Mouse (Mus musculus) kidney, adult 9 months (tissue): ENCODE measurements at regions not wholly inside any gene's neighbourhood (a gene's known extent, or its start where the extent isn't known, plus 50 kb on each side); places are given as distances from the start of the nearest gene placed in this dataset.

Experiments used
- DNase-seq: peaks from one replicate; pipeline ENCODE4 v3.0.0; 2022

DNA sequence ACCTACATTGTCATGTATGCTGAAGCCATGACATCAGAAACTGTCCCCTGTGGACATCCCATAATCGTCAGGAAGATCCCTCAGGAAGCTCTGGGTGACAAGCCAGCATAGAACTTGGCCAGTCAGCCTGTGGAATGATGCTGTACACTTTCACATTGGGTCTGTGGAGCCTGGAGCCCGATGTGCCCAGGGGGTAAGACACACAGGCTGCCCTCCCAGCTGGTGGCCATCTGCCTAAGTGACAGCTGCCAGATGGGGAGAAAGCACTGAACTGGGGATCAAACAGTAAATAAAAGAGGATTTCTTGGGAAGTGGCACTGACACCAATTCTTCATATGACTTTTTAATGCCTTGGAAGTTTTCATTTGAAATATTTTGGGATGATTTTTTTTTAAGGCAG, 486.8 kb downstream of the Efnb2 start:
- no peak for DNase-seq

DNA sequence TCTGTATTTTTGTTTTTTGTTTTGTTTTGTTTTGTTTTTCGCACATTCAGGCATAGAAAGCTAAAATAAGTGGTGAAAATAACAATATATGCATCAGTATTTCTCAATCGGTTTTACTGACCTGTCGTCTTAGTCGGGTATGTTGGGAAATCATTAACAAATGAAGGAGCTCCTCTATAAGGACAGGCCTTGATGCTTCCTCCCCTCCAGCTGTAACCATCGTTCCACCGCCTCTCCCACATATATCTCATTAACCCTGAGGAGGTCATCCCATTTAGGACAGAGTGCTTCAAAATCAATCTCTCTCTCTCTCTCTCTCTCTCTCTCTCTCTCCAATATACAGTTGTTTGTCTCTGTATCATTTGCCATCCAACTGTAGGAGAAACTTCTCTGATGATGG, 492.4 kb downstream of the Efnb2 start:
- no peak for DNase-seq

DNA sequence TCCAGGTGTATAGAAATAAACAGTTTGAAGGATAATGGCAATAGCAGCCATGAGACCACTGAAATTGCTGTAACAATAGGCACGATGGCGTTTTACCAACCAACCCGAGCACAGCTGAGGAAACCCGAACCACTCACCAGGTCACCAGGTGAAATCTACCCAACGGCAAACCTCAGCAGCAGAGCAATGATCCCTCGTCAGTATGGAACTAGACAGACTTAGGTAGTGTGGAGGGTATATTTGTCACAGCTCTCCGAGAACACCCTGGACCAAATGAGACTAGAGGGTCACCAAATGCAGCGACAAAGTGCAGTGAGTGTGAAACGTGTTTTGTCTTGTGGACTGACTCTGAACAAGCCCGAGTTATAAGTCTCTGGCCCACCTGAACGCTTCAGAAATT, 492.8 kb downstream of the Efnb2 start:
- DNase-seq: no peak

DNA sequence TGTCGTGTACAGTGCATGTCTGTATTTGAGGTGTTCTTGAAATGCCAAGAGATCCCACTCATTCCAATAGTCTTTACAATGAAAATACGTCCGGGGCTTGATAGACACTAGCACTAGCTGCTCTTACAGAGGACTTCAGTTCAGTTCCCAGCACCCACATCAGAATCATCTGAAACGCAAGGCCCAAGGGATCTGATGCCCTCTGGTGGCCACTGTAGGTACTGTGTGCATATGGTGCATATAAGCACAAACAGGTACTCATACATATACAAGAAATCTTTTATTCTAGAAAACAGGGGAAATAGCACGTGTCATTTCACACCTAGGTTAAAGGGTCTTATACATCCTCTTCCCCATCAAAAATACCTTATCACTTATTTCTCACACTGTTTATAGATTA, 513.5 kb downstream of the Efnb2 start:
- DNase-seq: no peak

DNA sequence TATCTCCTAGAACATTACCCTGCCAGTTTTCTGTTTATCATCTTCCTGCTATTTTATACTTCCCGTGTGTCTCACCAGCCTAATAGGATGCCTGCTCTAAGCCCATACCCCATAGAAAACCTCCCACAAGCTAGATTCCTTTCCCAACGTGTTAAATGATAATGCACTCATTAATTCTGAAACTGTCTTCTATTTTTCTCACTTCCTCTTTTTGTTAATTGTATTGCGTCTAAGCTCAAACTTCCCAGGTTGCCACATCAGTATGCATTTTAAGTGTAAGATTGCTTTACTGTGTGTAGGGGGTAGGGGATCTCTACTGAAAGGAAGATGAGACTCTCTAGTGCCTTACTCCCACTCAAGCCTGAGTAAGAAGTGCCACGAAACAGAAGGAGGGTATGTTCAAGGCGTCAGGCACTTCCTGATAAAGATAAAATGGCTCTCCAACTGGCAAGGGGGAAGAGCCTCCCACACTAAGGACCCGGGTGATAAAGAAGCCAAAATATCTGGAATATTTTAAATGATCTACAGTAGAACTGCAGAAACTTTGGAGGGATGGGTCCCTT, 518.0 kb downstream of the Efnb2 start:
- DNase-seq: no peak

DNA sequence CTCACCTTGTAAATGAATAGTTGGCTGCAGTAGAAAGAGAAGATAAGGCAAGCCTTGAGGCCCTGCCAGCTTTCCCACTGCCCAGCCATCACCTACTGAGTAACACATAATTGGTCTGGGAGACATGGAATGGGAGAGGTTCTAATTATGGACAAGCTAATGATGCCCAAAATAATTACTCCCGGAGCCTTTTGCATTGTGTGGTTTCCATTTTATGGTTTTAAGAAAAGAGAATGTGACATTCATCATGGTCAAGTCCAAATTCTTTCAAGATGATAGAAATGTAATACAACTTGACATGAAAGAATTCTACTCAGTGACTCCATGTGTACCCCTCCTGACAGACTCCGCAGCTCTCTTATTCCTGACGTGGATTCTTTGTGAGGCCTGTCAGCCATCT, 518.6 kb downstream of the Efnb2 start:
- DNase-seq: no peak

DNA sequence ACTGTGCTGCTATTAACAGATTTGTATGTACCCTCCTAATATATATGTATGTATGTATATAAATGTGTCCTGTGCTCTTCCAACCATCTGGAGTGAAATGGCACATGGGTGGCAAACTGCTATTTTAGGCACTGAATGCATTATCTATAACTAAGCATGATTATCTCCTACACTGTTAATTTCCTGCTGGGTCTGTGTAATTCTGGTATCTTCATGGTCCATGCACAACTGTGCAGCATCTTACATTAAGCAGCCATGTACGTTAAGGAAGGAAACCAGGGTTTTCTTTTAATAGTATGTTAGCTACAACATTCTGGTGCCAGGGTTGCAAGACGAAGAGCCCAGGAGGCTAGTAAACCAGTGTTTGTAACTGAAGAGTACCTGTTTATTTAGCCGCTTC, 521.3 kb downstream of the Efnb2 start:
- no peak for DNase-seq

DNA sequence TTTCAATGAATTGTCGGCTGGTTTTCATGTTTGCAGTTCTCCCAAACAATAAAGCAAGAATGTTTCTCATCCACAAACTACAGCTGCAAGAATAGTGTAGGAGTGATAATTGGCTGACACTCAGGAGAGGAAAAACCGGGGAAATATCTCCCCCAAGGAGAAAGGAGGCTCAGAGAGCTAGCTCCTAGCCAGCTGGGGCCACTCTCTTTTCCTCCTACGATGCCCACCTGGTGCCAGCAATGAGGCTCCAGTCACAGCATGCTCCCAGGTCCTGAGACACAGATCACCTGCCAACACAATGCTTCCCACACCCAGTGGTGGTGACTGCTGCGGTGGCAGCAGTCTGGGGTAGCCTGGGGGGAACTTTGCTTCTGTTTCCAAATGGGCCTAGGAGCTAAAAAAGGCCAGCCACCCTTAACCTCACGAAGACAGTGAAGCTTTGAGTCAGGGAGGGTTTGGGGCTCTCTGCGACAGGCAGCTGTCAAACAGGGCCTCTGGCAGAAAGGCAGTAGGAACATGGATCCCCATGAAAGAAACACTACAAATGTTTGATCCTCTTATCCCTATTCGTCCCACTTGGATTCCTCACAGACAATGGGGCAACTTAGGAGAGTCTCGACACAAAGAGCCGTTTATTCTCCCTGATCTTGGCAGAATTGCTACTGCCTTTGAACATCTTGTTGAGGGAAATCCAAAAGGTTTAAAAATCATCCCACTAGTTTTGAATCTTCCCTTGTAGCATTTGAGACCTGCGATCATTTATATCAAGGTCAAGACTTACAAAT, 527.8 kb downstream of the Efnb2 start:
- no peak for DNase-seq

DNA sequence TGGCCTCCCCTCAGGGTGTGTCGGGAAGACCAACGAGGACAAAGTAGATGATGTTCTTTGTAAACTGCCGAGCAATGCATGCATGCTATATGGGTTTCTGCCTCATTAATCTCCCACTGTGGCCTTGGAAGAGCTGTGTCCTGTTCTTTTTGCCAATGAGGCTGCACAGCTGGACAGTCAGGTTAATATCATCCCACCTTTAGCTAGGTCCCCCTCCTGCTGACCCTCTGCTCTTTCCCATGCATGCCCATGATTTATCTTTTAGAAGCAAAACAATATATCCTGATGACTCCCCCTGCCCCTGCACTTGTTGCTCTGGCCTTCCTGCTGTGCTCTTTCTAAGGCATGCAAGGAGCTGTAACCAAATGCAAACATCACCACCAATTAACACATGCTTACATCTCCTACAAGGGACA, 529.1 kb downstream of the Efnb2 start:
- no peak for DNase-seq

DNA sequence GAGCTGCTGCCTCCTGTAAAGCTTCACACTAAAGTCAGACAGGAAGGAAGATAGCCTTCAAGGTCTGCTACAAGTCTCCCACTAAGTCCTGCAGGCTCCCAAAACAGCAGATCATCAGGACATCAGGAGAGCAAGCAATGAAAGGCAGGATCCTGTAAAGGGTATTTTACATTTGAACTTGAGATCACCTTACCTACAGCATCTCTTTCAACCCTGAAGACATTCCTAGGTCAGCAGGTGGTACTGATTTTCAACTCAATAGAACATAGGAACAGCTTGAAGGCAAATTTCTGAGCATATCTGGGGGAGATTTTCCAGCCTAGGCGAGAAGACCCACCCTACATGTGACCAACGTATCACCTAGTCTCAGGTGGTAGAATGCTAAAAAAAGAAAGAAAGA, 530.2 kb downstream of the Efnb2 start:
- no peak for DNase-seq

DNA sequence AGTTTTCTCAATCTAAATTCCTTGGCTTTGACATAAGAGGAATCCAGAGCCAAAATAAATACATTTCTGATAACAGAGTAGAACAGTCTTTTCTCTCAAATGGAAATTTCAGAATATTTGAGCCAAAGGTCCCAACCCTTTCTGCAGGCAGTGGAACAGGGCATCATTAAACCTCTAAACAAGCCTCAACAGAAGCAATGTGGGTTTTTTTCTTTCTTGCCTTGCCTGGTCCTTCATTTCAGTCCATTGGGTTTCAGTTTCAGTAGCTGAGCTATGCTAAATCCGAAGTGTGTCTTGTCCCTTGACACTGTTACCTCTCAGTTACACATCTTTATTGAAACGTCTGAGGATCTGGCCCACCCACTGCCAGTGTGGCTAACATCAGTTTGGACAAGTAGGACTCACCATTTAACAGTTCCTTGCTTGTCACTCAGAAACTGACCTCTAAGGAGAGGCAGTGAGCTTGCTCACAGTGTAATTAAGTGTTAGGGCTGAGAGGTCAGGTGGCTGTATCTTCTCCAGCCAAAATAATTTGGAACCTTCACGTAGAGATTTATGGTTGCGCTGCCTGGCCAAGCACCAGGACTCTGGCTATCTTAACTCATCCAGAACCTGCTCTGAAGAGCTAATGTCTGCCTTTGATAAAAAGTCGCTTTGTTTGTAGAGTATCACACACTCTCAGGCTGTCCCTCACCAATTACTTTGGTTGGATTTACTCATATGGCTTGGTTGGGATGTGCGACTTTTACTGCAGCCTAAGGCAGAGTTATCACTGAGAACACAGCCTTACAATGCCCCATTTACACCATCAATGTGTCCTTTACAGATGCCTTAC, 545.2 kb downstream of the Efnb2 start:
- DNase-seq: peak; percentile 5

DNA sequence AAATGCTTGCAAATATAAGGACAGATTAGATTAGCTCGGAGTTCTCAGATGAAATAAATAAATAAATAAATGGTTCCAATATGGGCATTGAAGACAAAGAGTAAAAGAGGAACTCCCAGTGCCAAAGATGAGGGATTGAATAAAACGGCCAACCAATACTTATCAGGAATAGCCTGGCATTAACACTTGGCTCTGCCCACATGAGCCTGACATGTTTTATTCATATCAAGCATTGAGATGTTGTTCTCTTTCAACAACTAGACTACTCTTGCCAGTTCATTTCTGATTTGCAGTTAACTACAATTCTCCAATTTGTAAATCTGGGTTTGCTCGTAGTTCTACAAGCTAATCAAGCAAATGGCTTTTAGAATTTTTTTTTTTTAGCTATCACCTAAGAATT, 546.4 kb downstream of the Efnb2 start:
- no peak for DNase-seq

DNA sequence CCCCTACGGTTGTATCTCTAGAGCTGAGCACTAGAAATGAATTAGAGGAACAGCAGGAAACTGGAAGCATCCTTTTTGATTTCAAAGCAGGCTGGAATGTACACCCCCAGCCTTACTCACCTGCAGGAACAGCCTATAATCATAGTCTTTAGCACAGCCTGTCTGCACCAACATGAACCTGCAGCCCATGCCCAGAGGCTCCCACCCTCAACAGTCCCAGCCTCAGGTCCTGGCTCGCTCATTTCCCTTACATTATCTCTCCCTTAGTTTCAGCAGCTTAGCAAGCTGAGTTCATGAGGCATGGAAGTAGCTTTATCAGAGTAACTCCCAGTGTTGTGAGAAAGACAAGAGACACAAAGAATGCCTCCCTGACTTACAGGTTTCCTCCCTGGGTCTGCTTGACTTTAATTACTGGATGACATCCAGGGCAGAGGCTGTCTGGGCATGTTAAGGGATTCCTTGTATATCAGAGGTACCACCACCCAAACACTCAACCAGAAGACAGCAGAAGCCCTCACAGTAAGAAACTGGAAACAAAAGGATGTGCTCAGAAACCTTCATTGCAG, 551.2 kb downstream of the Efnb2 start:
- no peak for DNase-seq

DNA sequence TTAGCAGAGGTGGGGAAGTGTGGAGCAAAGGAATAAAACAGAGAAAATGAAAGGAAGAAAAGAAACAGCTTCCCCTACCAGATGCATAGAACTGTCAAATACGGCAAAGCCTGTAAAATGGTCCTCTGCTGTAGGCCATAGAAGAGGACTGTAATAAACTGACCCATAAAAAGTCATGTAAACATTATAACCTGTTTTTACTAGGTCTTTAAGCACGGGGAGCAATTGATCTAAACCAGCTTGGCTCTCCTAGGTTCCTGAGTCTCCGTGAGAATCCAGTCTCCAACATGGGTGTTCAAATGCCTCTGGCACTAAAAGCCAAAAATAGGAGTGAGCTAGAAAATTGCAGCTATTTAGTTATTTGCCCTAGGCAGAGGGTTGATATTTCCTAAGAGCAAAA, 557.5 kb downstream of the Efnb2 start:
- no peak for DNase-seq

DNA sequence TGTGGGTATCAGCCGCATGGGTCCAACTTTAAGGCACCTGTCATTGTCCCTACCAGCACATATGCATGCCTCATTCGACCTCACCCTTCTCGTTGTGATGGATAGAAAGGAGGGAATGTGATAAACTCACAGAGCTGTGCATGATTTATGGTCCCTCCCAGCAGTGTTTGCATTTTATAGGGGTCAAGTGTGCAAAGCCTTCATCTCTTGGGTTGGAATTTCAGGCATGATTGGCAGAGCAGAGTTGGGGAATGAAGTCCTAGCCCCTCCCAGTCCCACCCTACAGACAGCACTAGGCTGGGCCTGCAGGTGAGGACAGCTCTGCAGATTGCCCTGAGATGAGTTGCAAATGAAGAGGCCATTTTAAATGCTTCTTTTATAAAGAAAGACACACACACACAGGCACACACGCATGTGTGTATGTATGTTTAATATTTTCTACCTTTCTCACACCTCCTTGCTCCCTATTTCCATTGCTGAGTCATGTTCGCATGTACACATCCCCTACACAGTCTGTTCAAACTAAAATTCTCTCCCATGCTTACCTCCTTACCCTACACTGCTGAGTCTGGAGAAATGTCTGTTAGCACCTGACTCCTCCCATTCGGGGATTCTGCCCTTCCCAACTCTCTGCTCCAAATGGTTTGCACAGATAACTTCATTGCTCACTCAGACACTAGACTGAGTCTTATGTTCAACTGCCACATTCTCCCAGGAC, 558.9 kb downstream of the Efnb2 start:
- no peak for DNase-seq

DNA sequence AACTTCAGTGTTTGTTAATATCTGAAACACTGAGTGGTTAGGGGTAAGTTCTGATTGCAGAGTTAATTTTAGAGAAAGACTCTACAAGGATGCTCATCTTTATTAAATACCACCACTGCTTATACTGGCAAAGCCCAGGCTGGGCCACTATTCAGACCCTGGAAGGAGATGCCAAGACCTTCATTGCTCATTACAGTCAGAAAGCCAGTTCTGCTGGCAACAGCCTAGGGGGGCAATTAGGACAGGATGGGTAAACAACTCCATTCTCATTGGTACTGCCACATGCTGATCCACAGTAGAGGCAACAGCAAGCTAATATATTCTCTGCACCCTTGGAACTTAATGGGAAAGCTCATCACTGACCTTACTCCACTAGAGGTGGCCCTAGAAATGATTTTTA, 568.5 kb downstream of the Efnb2 start:
- no peak for DNase-seq

DNA sequence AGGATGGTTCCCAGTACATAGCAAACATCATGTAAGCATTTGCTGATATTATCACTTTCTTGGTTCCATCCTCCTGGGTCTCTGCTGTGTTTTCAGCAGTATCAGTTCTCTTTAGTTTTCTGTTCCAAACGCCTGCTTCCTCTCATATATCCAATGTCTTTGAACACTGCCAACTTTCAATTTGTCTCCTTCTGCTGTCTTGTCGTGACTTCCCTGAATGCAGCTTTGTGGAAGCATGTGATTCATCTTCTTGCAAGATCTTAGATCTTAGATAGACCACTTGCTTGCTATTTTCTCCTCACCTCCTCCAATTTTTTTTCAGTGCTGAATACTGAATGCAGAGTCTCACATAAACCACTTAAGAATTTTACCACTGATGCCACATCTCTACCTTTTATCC, 576.4 kb downstream of the Efnb2 start:
- no peak for DNase-seq

DNA sequence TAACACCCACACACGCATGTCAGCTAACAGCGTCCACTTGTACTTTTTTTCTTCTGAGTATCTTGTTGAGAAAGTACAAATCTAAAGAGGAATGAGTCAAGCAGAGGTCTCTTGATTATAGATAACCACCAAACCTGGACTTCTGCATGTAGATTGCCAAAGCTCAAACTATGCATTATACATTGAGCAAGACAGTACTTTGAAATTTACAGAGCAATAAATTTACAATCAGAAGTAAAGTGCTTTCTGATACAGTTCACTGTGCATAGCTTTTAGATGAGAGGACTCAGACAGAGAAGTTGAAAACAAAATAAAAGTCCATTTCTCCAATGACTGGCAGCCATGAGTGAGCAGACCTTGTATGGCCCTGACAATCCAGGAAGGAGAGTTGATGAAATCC, 597.0 kb downstream of the Efnb2 start:
- no peak for DNase-seq

DNA sequence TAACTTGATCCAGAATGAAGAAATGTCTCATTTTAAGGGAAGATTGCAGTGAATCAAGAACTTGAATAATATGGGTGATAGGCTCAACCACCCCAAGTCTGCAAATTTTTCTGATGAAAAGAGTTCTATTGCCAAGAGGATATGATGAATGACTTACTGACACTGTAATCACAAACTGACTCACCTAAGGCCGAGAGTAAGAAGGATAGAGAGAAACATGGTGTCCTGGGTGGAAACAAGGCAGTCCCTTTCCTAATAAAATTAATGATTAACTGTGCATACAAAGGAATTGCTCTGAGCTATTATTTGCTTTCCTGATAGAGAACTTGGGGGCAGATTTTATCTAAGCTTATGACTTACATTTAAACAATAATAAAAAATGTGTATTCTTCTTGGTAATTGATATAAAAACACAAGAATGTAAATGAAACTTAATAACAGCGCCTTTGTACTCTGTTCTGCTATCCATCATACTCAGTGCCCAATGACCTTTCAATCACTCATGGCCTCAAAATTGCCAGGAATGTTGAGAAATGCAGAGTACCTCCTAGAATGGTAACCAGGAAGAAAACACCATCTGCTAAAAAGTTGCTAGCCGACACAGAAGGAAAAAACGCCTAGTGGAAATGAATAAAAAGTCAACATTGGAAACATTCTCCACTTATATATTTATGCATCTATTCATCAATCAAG, 606.7 kb downstream of the Efnb2 start:
- no peak for DNase-seq

DNA sequence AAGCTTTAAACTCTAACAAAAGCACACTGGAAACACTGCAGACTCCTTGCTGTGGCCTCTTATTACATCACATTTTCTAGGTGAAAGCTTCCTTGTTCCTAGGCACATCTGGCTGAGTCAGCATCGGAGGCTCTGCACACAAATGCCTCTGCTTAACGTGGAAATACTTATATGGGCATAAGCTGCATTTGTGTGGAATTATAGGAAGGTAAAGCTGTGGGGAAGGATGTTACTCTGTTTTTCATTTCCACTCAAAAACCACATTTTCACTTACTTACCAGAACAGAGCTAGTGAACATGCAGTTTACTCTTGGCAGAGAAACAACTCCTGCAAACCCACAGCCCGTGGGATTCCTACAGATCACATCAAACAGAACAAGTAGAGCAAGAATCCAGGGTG, 609.9 kb downstream of the Efnb2 start:
- DNase-seq: no peak

DNA sequence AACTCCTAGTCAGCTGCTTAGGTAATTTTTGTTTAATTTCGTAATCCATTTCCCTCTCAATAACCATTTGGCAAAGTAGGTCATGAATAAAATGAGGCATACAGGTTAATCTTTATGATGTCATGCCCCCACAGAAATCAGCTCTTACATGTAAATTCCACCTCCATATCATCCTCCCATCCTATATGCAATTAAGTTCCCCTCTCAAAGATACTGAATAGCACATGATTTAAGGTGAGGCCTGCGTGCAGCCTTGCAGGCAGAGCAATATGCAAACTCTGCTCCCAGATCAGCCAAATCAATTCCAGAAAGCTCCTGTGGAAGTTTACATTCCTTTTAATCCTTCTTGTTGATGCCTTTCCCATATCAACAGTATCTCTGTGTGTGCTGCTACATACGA, 610.3 kb downstream of the Efnb2 start:
- no peak for DNase-seq

DNA sequence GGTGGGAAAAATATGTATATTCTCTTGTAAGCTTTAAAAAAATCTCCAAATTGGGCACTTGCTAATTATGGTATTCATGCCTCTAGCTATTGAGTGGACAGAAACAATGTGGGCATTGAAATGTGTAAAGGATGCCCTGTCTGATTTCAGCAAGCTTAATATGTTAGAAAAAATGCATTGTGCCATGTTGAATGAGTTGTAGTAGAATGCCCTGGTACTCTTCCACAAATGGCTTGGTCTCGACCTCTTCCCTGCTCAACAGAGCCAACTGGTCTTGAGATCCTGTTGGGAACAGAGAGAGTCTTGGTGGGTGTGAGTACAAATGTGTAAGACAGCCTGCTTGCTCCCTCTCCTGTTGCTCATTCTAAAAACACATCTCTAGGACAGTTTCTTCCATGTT, 616.1 kb downstream of the Efnb2 start:
- no peak for DNase-seq

DNA sequence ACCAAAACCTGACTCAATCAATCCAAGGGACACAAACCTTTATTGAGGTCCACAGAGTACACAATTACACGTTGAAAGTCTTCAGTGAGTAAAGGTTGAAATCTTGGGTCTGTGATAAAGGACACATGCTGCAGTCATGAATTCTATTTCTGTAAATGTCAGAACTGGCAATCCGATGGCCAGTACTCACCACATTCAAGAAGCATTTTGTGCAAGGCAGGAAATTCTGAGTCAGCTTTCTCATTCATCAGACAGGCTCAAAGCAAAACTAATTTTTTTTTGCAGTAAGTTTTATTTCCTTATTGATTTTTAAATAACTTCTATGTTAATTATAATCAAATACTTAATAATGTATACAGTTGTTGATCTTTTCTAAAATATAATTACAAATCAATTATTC, 616.7 kb downstream of the Efnb2 start:
- DNase-seq: no peak
